Mouse (Mus musculus) intestine, embryonic 15.5 days (tissue): ENCODE measurements at regions not wholly inside any gene's neighbourhood (a gene's known extent, or its start where the extent isn't known, plus 50 kb on each side); places are given as distances from the start of the nearest gene placed in this dataset.
"Not testable (repeated sequence)": the region's sequence is repeated elsewhere in the genome, so short reads cannot be mapped to it uniquely, and the experiment has no call there.

Experiments used
- ATAC-seq: fragments of 200-750 bp; cut with Nextera tagmentation; 2 replicates; pipeline ENCODE4 v1.8.0; 2017; ENCODE audit warnings: moderate TSS enrichment, moderate library complexity
- H3K27ac ChIP-seq: fragments of 300-500 bp; sonication (generic); 2 replicates; pipeline ENCODE4 v1.5.1; 2015; ENCODE audit warnings: mild to moderate bottlenecking, inconsistent platforms
- H3K27me3 ChIP-seq: fragments of 300-500 bp; sonication (generic); replicated peaks from 2 replicates; pipeline ENCODE4 v1.6.1; 2015; ENCODE audit warnings: inconsistent platforms
- H3K36me3 ChIP-seq: fragments of 300-500 bp; sonication (generic); 2 replicates; pipeline ENCODE4 v1.6.1; 2015; ENCODE audit warnings: inconsistent platforms
- H3K4me1 ChIP-seq: fragments of 300-500 bp; sonication (generic); replicated peaks from 2 replicates; pipeline ENCODE4 v1.6.1; 2015; ENCODE audit warnings: inconsistent platforms
- H3K4me2 ChIP-seq: fragments of 300-500 bp; sonication (generic); replicated peaks from 2 replicates; pipeline ENCODE4 v1.6.1; 2015; ENCODE audit warnings: mild to moderate bottlenecking, inconsistent platforms
- H3K4me3 ChIP-seq: fragments of 300-500 bp; sonication (generic); replicated peaks from 2 replicates; pipeline ENCODE4 v1.5.1; 2015; ENCODE audit warnings: inconsistent platforms
- H3K9ac ChIP-seq: fragments of 300-500 bp; sonication (generic); 2 replicates; pipeline ENCODE4 v1.6.1; 2015; ENCODE audit warnings: inconsistent platforms
- H3K9me3 ChIP-seq: fragments of 300-500 bp; sonication (generic); 2 replicates; pipeline ENCODE4 v1.6.1; 2016; ENCODE audit warnings: inconsistent platforms
- WGBS: fragments of 180-500 bp; shearing (Covaris S2); methylation state at CpG from one replicate; pipeline ENCODE4 v1.1.7; 2015; 5-methylcytosine and 5-hydroxymethylcytosine counted together

DNA sequence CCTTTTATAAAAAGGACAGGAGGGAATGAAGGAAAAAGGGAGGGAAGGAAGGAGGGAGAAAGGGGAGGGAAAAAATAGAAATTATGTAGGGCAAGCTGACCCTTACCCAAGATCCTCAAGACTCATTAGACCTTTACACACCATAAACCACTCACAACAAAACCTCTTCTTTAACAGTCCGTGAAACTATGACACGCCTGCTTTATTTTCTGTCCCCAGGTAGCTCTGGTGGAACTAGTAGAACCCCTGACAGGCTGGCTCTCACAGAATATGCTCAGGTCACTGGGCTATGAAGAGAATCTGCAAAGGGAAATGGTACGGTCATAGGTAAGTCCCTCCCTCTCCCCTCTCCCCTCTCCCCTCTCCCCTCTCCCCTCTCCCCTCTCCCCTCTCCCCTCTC lies 188.8 kb downstream of the Rchy1 start:
- WGBS = 87% methylated on average over 3 of the region's 3 CpGs
- Histone ChIP-seq H3K4me1 (no peaks in the 10 kb centered on the region), H3K36me3 (no peaks in the 10 kb centered on the region), H3K4me3 (no peak overlapping the region), H3K9me3 (no peaks in the 10 kb centered on the region), H3K9ac (no peak overlapping the region), H3K27me3 (no peaks in the 10 kb centered on the region), H3K27ac (no peak overlapping the region), H3K4me2 (no peak overlapping the region)
- ATAC-seq = no peak

DNA sequence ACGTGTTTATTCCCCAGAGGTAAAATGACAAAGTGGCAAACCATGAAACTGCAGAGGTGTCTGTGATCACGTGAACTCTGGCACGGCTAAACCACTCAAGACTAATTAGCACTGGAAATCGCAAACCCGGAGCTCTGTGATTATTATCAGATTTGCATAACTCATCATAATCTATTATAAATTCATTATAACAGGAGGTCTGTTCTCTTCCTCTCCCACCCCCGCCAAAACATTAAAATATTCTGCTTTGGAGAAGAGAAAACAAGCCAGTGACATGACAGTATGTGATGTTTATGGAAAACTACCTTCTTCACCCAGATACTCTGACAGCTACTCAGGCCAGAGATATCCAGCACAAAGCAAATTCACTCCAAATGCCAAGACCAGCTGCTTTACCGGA lies 195.0 kb downstream of the Rchy1 start:
- no peak for ATAC-seq
- H3K4me1 ChIP-seq = no peaks in the 10 kb centered on the region
- no peak overlapping the region for H3K4me3 ChIP-seq
- 72% methylated on average over 7 of the region's 7 CpGs for WGBS
- H3K27me3 ChIP-seq = no peaks in the 10 kb centered on the region
- H3K27ac ChIP-seq = no peak overlapping the region
- H3K36me3 ChIP-seq = no peaks in the 10 kb centered on the region
- H3K4me2 ChIP-seq = no peak overlapping the region
- no peaks in the 10 kb centered on the region for H3K9me3 ChIP-seq
- no peak overlapping the region for H3K9ac ChIP-seq

DNA sequence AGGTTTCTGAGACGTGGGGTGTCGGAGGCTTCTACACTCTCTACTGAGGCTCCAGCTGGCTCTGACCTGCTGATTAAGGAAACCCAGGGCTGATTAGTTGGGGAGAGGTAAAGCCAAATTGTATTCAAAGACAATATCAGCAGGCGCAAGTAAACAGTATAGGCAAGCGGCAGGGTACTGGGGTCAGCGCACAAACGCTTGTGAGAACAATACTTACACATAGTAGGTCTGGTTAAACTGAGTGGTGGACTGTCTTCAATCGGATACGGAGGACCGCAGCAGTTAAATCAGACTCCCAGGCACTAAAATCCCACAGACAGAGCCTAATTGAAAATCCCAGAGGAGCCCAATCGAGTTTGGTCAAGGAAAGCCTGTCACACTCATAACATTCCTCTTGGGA lies 195.8 kb downstream of the Rchy1 start:
- no peak overlapping the region for H3K9ac ChIP-seq
- WGBS = 71% methylated on average over 10 of the region's 10 CpGs
- no peaks in the 10 kb centered on the region for H3K9me3 ChIP-seq
- no peaks in the 10 kb centered on the region for H3K36me3 ChIP-seq
- ATAC-seq = no peak
- 0 out of 2 replicates have a peak, but pooled peaks cover 1% of the 10 kb centered on the region for H3K4me1 ChIP-seq
- no peak overlapping the region for H3K4me2 ChIP-seq
- no peak overlapping the region for H3K4me3 ChIP-seq
- no peaks in the 10 kb centered on the region for H3K27me3 ChIP-seq
- no peak overlapping the region for H3K27ac ChIP-seq

DNA sequence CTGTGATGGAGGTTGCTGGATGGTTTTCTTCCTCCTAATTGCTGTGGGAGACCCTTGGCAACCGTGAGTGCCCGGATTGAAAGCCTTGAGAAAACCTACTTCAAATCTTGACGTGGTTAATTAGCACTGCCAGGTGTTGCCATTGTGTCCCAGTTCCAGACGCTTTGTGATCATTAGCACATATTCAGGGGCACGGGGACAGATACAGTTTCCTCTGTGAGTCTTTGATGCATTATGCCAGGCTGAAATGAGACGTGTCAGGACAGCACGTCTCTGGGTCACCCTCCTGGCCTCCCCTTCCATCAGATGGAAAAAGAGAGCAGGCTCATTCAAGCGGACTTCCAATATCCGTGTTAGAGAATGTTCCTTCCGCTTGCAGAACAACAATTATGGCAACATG lies 198.2 kb downstream of the Rchy1 start:
- no peak overlapping the region for H3K4me3 ChIP-seq
- no peak overlapping the region for H3K9ac ChIP-seq
- H3K9me3 ChIP-seq = no peaks in the 10 kb centered on the region
- H3K27ac ChIP-seq = no peak overlapping the region
- 0 out of 2 replicates have a peak, but pooled peaks cover 2% of the 10 kb centered on the region for H3K4me1 ChIP-seq
- H3K4me2 ChIP-seq = no peak overlapping the region
- 79% methylated on average over 10 of the region's 10 CpGs for WGBS
- ATAC-seq = no peak
- H3K36me3 ChIP-seq = no peaks in the 10 kb centered on the region
- H3K27me3 ChIP-seq = no peaks in the 10 kb centered on the region

DNA sequence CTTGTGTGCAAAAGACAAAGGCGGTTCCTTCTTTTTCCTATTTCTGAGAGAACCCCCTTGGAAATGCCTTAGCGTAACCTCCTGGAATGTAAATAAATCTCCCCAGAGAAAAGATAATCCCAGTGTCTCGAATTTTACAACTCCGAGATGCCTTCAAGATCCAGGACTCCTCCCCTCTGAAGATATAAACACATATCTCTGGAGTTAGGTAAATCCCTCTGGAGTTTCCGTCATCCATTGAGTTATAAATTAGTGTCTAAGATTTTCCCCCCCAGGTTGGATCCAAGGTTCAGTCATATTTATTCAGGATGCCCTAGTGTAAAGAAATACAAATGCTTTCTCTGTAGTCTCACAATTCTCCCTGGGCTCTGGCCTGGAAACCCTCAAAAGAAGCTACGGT lies 200.3 kb downstream of the Rchy1 start:
- no peak overlapping the region for H3K4me3 ChIP-seq
- H3K4me1 ChIP-seq = 0 out of 2 replicates have a peak, but pooled peaks cover 2% of the 10 kb centered on the region
- H3K9me3 ChIP-seq = no peaks in the 10 kb centered on the region
- no peak overlapping the region for H3K4me2 ChIP-seq
- H3K27me3 ChIP-seq = no peaks in the 10 kb centered on the region
- no peaks in the 10 kb centered on the region for H3K36me3 ChIP-seq
- peak; percentile 23; the same call in 1 of the 2 replicates for ATAC-seq
- H3K9ac ChIP-seq = no peak overlapping the region
- 18% methylated on average over 6 of the region's 6 CpGs for WGBS
- H3K27ac ChIP-seq = no peak overlapping the region

GRCm38 (mm10) chr5:91755958-91756357 lies 206.9 kb downstream of the Rchy1 start:
- 42% methylated on average over 10 of the region's 10 CpGs for WGBS
- H3K9me3 ChIP-seq = no peaks in the 10 kb centered on the region
- H3K27me3 ChIP-seq = no peaks in the 10 kb centered on the region
- H3K9ac ChIP-seq = no peak overlapping the region
- H3K4me3 ChIP-seq = no peak overlapping the region
- H3K4me1 ChIP-seq = 0 out of 2 replicates have a peak, but pooled peaks cover 3% of the 10 kb centered on the region
- H3K4me2 ChIP-seq = no peak overlapping the region
- no peak for ATAC-seq
- no peak overlapping the region for H3K27ac ChIP-seq
- no peaks in the 10 kb centered on the region for H3K36me3 ChIP-seq

GRCm38 (mm10) chr5:91752846-91753245 lies 210.0 kb downstream of the Rchy1 start:
- H3K4me3 ChIP-seq, ATAC-seq, H3K4me2 ChIP-seq, H3K27ac ChIP-seq, H3K9me3 ChIP-seq, H3K27me3 ChIP-seq, H3K36me3 ChIP-seq, H3K9ac ChIP-seq: not testable (repeated sequence)
- 0 out of 2 replicates have a peak, but pooled peaks cover 14% of the 10 kb centered on the region for H3K4me1 ChIP-seq
- WGBS = 93% methylated on average over 17 of the region's 17 CpGs

- Histone ChIP-seq H3K9me3 (no peaks in the 10 kb centered on the region), H3K27ac (no peak overlapping the region), H3K4me2 (no peak overlapping the region), H3K4me1 (0 out of 2 replicates have a peak, but pooled peaks cover 14% of the 10 kb centered on the region), H3K27me3 (no peaks in the 10 kb centered on the region), H3K36me3 (no peaks in the 10 kb centered on the region), H3K4me3 (no peak overlapping the region), H3K9ac (no peak overlapping the region)
- WGBS = 41% methylated on average over 6 of the region's 6 CpGs
- peak; percentile 61; the same call in 1 of the 2 replicates for ATAC-seq
Observed at GRCm38 (mm10) chr5:91751168-91751567, 211.7 kb downstream of the Rchy1 start.

DNA sequence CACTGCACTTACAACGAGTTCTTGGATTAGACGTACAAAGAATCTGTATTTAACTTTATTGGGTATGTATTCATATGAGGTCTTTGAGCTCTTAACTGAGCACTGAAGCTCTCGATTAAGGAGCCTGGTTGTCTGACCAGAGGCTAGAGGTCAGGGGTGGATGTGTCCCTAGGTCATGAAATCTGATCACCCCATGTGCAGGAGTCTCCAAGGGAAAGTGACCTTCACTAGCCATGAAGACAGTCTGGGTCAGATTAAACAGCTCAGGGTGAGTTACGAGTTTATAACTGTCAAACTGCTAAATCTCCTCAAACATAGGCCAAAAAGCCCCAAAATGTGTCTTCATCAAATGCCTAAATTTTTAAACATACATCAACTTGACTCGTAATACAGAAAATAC lies 216.8 kb downstream of the Rchy1 start:
- no peak overlapping the region for H3K4me3 ChIP-seq
- no peak overlapping the region for H3K4me2 ChIP-seq
- WGBS = 58% methylated on average over 5 of the region's 5 CpGs
- no peak overlapping the region for H3K27ac ChIP-seq
- no peaks in the 10 kb centered on the region for H3K9me3 ChIP-seq
- no peak overlapping the region for H3K9ac ChIP-seq
- 0 out of 2 replicates have a peak, but pooled peaks cover 11% of the 10 kb centered on the region for H3K4me1 ChIP-seq
- ATAC-seq = no peak
- H3K27me3 ChIP-seq = peaks cover 2% of the 10 kb centered on the region; the same call in 1 of the 2 replicates
- no peaks in the 10 kb centered on the region for H3K36me3 ChIP-seq

DNA sequence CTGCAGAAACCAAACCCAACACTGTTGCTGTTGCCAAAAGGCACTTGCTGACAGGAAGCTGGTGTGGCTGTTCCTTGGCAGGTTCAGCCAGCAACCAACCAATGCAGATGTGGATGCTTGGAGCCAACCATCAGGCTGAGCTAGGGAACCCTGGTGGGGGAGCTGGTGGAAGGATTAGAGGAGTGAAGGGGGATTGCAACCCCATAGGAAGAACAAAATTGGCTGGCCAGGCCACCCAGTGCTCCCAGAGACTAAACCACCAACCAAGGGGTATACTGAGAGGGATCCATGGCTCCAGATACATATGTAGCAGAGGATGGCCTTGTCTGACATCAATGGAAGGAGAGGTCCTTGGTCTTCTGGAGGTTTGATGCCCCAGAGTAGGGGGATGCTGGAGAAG lies 218.5 kb downstream of the Rchy1 start:
- peaks cover 3% of the 10 kb centered on the region; the same call in 1 of the 2 replicates for H3K4me1 ChIP-seq
- no peak for ATAC-seq
- H3K27ac ChIP-seq = no peak overlapping the region
- peaks cover 2% of the 10 kb centered on the region; the same call in 1 of the 2 replicates for H3K27me3 ChIP-seq
- H3K9me3 ChIP-seq = no peaks in the 10 kb centered on the region
- no peak overlapping the region for H3K4me3 ChIP-seq
- no peaks in the 10 kb centered on the region for H3K36me3 ChIP-seq
- no peak overlapping the region for H3K4me2 ChIP-seq
- H3K9ac ChIP-seq = no peak overlapping the region

GRCm38 (mm10) chr5:91740159-91740537 lies 222.7 kb downstream of the Rchy1 start:
- no peaks in the 10 kb centered on the region for H3K27me3 ChIP-seq
- no peak overlapping the region for H3K4me2 ChIP-seq
- WGBS = 31% methylated on average over 4 of the region's 4 CpGs
- no peaks in the 10 kb centered on the region for H3K9me3 ChIP-seq
- H3K4me3 ChIP-seq = no peak overlapping the region
- peak; percentile 45 for ATAC-seq
- peaks cover 3% of the 10 kb centered on the region; the same call in 1 of the 2 replicates for H3K4me1 ChIP-seq
- no peak overlapping the region for H3K9ac ChIP-seq
- no peaks in the 10 kb centered on the region for H3K36me3 ChIP-seq
- H3K27ac ChIP-seq = no peak overlapping the region

DNA sequence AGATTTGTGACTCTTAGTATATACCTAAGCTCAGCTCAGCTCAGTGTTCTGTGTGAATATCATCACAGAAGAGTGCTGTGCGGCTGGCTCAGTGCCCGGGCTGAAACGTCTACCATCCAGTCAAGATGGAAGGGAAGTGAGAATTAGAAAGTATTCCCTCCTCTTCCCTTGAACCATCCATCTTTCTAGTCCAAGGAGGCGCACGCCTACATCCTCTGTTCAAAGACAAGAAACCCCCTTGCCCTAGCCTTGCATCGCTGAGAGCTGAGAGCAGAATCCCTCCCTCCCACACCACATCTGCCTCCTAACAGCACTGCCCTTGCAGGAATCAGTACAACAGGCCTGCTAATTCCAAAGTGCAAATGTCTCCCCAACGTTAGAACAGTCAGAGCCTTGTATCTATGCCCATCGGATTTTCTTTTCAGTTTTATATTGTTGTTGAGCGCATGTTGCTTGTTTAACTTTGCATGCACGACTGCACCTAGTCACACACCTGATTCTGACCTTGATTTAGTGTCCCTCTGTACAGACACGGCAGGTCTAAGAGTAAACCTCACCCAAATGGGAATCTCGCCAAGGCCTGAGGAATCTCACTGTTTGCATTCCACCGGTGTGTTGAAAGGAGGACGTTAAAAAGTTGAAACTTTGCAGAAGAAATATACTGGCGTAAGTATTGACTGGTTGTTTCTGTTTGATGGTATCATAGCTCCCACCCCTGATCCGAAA lies 222.2 kb downstream of the Parm1 start:
- peak; percentile 90 for ATAC-seq
- Histone ChIP-seq H3K4me1 (peaks cover 3% of the 10 kb centered on the region; the same call in 1 of the 2 replicates), H3K9me3 (no peaks in the 10 kb centered on the region), H3K36me3 (no peaks in the 10 kb centered on the region), H3K27ac (peak overlapping the region; percentile 33; the same call in 1 of the 2 replicates), H3K27me3 (no peaks in the 10 kb centered on the region), H3K4me3 (no peak overlapping the region), H3K4me2 (peak overlapping the region; percentile 23; the same call in 1 of the 2 replicates), H3K9ac (no peak overlapping the region)
- WGBS = 16% methylated on average over 16 of the region's 16 CpGs

DNA sequence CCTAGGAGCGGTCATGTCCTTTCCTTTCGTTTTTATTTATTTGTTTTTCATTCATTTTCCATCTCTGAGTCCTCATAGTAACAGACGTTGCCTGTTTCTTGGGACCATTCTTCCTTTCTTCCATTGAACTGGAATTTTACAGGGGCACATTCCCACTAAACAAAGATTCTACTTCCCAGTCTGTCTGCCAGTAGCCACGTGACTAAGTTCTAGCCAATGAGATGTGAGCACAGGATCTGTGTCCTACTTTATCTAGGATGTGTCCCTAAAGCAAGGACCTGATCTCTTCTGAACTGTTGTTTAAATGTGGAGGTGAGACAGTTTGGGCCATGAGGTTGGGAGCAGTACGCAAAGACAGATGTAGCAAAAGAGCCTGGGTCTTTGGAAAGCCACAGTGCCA lies 214.6 kb downstream of the Parm1 start:
- no peak overlapping the region for H3K27ac ChIP-seq
- ATAC-seq = no peak
- H3K9ac ChIP-seq = no peak overlapping the region
- H3K4me3 ChIP-seq = no peak overlapping the region
- WGBS = 84% methylated on average over 5 of the region's 5 CpGs
- no peak overlapping the region for H3K4me2 ChIP-seq
- no peaks in the 10 kb centered on the region for H3K27me3 ChIP-seq
- H3K36me3 ChIP-seq = no peaks in the 10 kb centered on the region
- no peaks in the 10 kb centered on the region for H3K9me3 ChIP-seq
- no peaks in the 10 kb centered on the region for H3K4me1 ChIP-seq
